Mouse (Mus musculus) urinary bladder, adult 18-20 months (tissue): ENCODE measurements around the gene Sf3b5.

Experiments used
- DNase-seq, 2 experiments: peaks; one replicate each; pipeline ENCODE4 v3.0.0; 2022; ENCODE audit warnings: low spot score in 2 of 2, mixed read lengths in 2 of 2

Sf3b5 gene

DNA sequence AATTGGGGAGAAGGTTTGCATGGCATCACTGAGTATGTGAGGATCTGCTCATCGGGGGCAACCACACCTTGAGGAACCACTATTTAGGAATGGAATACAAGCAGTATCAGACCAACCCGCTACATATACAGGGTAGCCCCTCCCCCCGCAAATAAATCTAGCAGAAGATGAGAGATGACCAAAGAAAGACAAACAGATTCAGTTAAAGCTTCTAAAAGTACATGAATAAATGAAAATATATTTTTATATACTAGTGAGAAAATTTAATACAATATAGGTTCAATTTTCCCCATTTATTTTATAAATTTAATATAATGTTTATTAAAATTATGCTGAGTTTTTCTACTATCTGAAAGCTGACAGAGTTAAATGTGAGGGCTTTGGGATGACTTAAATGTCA, at the start of gene Sf3b5:
Sf3b5 (plus strand) TSS at position 301 of the 400 bp plus-strand sequence.
- no peak for DNase-seq

DNA sequence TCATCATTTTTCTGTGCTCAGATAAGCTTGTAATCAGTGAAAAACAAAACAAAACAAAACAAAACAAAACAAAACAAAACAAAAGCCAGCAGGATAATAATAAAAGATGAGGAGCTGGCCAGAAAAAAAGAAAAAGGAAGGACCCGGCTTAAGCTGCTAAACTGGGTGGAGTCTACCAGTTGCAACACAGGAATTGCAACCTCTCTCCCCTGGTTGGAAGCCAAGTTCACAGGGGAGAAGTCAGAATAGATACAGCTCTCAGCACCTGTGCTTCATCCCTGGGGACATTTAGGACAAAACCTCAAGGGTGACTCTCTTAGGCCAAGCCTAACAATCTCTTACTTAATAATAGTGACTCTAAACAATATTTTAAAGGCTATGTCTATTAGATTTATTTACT, 49.3 kb upstream of the Sf3b5 start:
- no peak for DNase-seq

DNA sequence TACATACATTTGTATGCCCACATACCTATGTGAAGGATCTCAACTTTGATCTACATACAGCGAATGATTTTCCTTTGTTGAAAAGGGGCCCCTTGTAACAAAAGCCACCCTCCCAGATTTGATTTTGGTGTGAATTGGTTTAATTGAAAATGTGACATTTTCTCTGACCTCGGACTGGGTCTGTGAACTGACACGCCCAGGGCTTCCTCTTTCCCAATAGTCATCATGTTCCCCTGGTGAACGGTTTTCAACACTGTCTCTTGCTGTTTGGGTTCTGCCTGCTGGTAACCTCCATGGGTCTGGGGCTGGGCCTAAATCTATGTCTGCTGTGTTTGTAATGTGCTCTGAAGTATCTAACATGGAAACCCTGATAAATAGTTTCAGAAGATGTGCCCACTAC, 47.9 kb upstream of the Sf3b5 start:
- DNase-seq, result no peak

DNA sequence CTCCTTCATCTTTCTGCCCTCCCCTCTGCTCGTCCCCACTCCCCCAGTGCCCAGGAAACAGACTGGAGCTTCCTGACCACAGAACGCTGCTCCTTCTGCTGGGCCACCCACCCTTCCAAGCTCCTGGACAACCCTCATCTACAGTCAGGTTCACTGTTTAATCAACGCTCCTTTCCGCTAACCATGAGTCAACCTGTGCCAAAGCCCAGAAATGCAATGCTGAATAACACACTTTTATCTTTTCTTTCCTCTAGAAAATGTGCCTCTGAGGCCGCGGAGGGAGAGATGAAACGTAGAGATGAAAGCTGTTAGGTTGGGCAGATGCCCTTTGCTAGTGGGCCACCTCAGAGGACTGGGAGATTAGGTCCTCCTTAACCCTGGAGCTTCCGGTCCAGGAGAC, 43.6 kb upstream of the Sf3b5 start:
- no peak for DNase-seq

DNA sequence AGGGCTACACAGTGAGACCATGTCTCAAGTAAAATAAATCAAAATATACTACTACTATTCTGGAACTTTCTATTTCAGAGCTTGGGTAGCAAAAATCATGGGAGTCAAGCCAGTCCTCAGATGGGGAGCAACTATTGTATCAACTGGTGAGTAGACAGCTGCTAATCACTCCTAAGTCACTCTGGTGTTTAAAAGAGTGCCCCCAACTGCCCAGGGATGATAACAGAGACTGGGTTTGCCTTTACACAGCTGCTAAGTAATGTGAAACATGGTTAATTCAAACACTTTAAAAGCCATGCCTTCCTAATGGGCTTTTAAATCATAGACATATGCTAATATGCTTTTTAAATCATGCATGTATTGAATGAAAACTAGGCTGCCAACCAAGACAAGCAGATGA, 42.9 kb upstream of the Sf3b5 start:
- no peak for DNase-seq

DNA sequence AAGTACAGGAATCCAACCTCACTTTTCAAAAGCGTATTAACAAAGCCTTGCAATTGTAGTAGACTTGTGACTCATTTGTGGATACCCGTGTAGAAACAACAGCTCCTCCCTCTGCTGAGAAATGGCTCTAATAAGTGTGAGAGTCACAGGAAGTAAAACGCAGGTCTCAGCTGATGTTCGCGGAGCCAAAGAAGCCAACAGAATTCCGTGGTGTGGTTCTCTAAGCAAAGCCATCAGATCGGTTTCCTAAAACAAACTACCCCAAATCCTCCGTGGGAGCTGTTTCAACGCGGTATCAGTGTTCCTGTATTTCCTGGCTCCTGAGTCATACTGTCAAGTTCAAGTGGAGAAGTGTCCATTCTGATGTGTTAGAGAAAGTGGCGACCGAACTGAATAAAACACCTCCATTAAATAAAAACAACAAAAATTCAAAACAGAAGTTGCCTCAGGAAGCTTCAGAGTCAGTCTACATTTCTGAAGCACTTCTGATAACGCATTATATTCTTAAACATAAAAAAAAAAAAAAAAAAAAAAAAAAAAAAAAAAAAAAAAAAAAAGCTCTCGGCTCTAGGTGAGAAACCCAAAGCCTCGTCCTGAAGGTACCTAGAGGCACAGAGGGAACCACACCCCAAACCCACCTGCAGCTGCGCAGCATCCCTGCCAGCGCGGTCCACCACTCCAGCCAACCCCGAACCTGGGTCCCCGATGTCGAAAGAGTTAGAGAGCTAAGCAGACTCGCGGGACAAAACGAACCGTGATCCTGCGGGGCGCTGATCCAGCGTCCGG, 41.6 kb upstream of the Sf3b5 start:
- peak in 1 of 2 experiments; percentile 18 for DNase-seq

DNA sequence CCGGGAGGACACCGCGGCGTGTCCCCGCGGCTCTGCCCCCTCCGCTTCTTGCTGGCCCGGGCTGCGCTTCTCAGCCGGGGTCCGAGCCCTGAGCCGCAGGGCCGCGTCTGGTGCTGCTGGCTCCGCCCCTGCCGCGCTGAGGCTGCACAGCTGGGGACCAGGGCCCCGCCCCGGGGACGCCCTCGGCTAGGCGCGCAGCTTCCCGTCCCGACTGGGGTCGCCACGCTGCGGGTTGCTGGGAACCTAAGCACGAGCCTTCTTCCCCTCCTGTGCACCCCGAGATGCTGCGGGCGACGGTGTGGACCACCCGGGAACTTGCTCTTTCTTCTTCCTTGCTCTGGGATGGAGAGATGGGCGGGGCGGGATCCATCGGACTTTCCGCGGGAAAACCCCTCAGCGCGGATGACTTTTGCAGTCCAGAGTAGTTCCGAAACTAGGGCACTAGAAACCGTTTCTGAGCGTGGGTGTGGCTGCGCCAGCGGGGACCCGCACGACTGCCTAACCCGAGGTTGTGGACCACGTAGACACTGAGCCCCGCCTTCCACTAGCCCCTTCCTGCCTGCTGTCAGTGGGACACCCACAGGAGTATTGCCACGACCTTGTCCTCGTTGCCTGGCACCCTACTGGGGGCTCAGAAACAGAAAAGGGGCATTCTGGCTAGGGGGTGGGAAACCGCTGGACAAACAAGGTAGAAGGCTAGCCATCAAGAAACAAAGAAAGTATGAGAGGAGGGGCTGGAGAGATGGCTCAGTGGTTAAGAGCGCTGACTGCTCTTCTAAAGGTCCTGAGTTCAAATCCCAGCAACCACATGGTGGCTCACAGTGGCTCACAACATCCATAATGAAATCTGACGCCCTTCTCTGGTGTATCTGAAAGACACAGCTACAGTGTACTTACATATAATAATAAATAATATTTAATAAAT, 40.7 kb upstream of the Sf3b5 start, which contains the start of gene Stx11:
Stx11 (minus strand) TSS at position 148 of the 925 bp plus-strand sequence.
- DNase-seq, result peak; percentile 23 to 49

DNA sequence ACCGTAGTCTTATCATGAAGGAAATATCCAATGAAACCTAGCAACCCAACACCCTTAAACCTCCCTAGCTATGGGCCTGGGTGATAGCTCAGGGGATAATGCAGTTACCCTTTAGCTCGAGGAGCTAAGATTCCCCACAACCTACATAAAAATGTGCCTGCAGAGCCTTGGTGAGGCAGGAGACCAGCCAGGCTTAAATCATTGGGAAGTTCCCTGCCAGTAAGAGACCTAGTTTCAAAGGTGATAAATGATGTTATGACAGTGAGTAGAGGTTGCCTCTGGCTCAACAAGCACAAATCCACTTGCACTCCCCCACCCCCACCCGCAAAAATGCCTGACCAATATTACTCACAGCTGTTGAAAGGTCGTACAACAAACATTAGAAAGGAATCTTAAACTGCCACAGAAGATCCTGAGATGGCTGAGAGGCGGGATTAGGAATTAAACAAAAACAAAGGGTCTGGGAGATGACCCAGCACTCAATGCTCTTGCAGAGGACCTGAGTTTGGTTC, 39.4 kb upstream of the Sf3b5 start:
- DNase-seq, result no peak

DNA sequence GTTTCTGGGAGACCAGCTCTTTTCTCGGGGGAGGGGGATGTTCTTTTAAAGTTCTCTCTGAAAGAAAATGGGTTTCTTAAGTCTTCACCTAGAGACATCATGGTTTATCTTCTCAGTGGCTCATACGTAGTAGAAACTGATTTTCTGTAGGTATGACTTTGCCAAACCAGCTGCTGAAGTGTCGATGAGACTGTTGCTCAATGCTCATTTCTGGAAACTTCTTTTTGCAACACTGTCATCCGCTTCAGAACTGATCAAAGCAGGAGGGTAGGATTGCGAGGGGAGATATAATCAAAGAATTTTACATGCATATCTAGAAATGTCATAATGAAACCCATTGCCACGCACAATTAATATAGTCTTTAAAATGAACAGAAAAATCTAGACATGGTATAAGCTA, 30.6 kb upstream of the Sf3b5 start:
- DNase-seq, result no peak

DNA sequence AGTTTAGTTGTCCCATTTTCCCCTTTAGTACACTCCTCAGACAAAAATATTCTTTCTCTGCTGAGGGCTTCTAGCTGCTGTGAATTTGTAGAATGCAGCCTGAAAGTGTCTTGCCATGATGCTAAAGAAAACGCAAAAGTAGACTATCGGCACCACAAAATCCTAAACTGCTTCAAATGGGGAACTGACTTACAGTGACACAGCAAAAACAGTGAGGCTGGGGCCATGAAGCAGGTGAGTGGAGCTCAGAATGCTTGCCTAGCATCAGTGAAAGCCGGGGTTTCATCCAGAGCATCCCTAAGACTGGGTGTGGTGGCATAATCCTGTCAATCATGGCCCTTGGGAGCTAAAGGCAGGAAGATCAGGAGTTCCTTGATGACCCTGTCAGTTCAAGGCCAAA, 29.7 kb upstream of the Sf3b5 start:
- no peak for DNase-seq

DNA sequence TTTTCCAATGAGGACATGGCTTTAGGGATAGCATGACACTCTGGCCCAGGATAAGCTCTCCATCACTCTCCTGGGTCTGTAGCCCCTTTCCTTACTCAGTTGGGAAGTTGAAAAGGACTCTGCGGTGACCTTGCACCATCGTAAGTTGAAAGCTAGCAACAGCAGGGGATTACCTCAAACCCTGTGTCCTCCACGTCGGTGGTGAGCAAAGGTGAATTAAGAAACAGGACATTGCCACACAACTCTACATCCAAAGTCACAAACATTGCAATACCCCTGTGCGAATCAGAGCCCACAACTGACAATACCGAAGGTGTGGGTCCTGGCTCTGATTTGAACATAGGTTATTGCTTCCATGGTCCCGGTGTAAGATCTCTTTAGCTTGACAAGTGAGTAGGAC, 29.2 kb upstream of the Sf3b5 start:
- no peak for DNase-seq

DNA sequence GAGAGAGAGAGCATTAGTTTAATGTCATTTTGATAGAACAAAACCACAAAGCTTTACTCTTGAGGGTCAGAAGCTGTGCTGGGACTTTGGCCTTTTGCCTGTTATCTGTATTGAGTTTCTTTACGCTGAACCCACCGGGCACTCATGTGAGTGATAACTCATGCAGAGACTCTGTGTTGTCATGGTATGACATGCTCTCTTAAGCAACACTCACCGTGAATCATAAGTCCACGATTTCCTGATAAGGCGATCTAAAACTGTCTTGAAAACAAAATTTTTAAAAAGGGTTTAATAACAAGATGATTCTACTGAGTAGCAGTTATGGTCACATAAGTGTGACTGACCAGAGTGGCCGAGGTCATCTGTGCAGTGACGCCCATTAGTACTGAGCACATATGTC, 28.6 kb upstream of the Sf3b5 start:
- DNase-seq, result no peak

DNA sequence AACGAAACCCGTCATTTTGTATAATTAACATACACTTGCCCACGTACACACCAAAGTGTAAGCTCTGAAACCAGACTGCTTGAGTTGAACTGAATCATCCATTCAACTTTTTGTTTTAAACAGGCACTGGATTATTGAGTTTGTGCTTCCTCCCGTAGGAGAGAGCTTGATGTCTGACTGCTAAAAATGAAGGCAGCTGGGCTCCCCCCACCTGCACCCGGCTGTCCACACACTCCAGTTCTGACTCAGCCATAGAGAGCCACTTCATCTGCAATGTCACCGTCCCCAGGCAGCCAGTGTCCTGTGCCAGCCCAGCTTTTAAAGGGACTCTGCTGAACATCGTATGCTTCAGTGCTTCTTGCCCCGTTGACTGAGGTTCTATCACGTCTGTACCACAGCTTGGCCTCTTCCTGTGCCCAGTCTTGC, 27.3 kb upstream of the Sf3b5 start:
- DNase-seq, result no peak

DNA sequence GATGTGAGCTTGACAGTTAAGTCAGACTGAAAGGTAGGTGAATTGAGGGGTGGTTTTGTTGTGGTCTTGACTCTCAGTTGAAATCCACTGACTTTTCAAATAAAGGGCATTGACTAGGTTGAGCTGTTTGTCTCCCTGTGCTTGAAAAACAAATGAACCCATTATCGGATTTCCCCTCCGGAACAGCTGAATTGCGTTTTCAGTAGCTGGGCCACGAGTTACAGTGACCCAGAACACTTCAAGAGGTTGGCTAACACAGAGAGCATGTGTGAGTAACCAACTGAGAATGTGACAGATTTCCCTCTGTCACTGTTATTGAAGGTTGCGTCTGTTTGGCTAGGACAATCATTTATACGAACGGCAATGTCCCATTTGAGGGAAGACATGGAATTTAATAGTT, 24.1 kb upstream of the Sf3b5 start:
- DNase-seq, result no peak

DNA sequence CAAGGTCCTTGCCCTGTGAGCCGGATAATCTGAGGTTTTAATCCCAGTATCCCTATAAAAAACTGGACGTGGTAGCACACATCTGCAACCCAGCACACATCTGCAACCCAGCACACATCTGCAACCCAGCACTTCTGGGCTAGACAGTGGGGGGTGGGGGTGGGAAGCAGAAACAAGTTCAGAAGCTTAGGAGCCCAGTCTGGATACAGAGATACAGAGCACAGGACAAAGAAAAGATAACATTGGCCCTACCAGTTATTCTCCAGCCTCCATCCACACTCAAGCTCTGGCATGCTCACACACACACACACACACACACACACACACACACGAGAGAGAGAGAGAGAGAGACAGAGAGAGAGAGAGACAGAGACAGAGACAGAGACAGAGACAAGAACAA, 21.6 kb upstream of the Sf3b5 start:
- DNase-seq, result no peak

DNA sequence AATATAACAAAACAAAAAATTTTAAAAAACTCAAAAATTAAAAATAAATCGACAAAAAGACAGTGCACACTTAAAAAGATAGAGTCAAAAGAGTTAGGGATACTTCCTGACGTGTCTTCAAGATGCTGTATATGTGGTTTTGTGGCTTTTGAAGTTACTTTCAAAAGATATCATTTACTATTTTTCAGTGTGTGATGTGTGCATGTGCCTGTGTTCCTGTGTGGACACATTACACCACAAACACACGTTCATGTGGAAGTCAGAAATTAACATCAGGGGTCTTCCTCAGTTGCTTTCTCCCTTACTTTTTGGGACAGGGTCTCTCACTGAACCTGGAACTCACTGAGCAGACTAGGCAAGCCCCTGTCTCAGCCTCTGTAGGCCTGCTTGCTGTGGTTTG, 20.1 kb upstream of the Sf3b5 start:
- DNase-seq, result no peak

DNA sequence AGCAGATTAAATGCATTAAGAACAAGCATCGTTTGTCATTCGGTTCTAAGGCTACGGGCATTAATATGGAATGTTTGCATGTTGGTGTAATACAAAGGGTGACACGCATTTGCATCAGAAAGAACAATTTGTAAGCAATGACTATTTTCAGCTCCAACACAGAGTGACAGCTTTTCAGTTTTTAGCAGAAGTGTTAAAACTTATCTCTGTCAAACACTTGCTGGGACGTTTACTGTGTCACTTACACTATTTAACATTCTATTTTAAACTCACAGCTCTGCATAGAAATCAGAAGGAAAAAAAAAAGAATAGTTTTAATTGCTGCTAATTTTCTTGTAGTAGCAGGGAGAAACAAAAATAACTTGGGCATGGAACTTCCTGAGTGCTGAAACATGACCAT, 18.7 kb upstream of the Sf3b5 start:
- DNase-seq, result no peak

DNA sequence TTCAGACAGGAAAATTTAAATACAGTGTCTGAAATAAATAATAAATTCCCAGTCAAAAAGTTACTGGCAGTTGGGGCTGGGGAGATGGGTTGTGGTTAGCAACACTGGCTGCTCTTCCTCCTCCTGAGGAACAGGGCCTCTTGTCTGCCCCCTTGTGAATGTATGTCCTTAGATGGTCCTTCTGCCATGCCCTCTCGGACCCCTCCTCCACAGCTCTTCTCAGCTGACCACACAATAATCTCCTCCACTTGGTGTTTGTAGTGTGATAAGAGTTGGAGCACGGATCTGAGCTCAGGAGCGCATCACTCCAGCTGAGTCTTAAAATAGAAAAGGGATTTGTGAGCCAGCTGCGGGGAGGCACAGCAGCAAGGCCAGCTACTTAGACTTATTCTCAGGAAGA, 18.2 kb upstream of the Sf3b5 start:
- DNase-seq, result no peak

DNA sequence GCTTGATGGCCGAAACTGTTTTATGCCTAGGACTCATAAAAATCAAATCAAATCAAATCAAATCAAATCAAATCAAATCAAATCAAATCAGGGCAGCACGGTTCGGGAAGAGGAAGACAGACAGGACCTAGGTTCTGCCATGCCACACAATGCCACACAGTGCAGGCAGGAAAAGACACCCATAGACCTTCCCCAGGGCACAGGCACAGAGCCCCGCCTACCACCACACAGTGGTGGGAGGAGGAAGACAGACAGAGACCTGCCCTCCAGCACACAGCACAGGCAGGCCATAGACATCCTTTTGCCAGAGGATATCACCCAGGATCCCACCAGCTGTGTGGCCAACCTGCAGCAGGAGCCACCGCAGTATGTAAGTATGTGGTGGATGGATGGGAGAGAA, 13.2 kb upstream of the Sf3b5 start:
- DNase-seq, result no peak

DNA sequence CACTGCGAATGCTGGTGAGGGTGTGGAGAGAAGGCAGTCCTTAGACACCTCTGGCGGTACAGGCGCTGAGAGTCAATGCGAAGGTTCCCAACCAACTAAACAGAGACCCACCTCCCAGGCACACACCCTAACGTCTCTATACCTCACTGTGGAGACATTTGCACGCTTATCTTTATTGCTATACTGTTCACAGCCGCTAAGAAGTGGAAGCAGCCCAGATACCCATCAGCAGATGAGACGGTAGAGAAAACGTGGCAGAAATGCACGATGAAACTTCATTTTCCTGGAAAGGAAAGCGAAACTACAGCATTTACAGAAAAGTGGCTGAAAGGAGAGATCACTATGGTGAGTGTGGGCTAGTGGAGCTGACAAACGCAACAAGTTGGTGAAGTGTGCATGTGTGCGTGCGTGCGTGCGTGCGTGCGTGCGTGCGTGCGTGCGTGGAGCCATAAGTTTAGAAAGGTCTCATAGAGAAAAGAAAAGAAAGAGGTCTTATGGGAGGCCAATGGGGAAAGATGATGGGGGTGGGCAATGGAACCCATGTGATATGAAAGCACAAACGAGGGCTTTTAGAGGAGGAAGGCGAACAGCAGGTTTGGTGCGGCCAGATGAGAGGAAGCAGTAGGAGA, 11.6 kb upstream of the Sf3b5 start:
- DNase-seq, result no peak

DNA sequence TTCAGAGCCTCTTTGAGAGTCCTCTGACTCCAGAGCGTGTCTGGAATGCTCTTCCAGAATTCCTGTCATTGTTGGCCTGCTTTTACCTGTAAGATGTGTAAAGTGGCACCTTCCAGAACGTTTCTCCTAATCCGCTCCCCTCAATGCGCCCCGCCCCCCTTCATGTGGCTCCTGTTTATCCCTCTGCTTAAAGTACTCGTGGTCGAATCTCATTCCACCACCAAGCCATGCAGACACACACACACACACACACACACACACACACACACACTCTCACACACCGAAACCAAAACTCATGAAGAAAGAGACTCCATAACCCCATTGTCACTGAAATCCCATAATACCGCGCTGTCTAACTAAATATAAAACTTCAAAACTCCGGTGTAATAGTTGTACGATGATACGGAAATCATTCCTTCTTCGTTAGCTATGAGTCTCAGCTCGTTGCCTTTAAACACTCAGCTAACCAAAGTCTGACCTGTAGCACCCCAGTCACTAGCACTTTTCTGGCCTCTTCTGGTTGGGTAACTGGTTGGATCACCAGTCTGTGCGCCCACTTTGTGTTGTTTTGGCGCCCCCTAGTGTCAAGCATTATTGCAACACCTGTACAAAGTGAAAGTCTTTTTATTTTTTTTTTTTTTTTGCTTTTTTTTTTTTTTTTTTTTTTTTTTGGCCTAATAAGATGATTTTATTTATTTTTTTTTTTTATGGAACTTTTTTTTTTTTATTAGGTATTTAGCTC, 8.2 kb upstream of the Sf3b5 start:
- DNase-seq, result peak; percentile 67 to 73
